Comparison of ENCODE assay signal across 15 mouse cellular contexts in the genomic region with DNA sequence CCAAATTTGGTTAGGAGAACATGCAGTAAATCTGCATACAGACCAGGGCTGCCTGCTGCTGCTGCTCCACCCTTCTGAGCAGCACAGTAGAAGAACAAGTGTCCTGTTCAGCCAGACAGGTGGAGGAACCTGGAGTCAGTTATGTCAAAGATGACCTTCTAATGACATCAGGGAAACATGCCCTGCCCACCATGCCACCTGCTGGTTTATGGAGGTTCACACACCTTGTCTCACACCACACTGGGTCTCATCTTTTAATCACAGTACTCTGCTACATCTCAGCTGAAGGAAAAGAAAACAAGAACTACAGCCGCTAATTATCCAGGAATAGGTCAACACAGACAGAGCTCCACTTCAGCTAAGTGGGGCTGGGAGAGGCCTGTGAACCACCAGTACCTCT.
DNase-seq lines count a peak whose midpoint lies in the region; ATAC-seq and TF ChIP-seq lines count a peak whose summit lies in the region.
"Had no signal": no experiment of that assay in that cellular context is flagged by ENCODE, and none has a peak within 500 bp of the region (broad histone marks: within the 10 kb centered on the region; RNA-seq: fewer than 3 reads in every experiment).

No protein-coding gene starts in this region.

- in situ Hi-C loops in Patski (cut with MboI; ENCODE audit: low pct_unique_long_range_greater_than_20kb) = no loop called here

- no peaks in the 10 kb centered on the region for H3K36me3 ChIP-seq in hindbrain, embryonic 10.5 days
- H3K36me3 ChIP-seq in hindbrain, embryonic 14.5 days (replicated peaks; ENCODE audit: control insufficient read depth, insufficient read depth) = no peaks in the 10 kb centered on the region
- H3K36me3 ChIP-seq in limb, embryonic 10.5 days = no peaks in the 10 kb centered on the region
- H3K36me3 ChIP-seq: G1E; heart, embryonic 15.5 days; liver, embryonic 13.5 days had no signal

- CTCF ChIA-PET in Patski (lab: Charles Lee) = interaction anchor here (1.2 to 2.6 kb wide), 2 partner anchors 11 to 158 kb away, joined by 3 to 12 read pairs; no protein-coding TSS in a partner anchor

- H3K4me3 ChIP-seq in hindbrain, embryonic 10.5 days = no peak overlapping the region
- H3K4me3 ChIP-seq in hindbrain, embryonic 14.5 days (replicated peaks; ENCODE audit: low read length) = no peak overlapping the region
- no peak overlapping the region for H3K4me3 ChIP-seq in layer of hippocampus, adult 2 months
- no peak overlapping the region for H3K4me3 ChIP-seq in limb, embryonic 10.5 days
- H3K4me3 ChIP-seq: heart, embryonic 15.5 days; liver, embryonic 13.5 days had no signal

- WGBS in hindbrain, embryonic 10.5 days = 71% methylated on average over 1 of the region's 1 CpGs
- 79% methylated on average over 1 of the region's 1 CpGs for WGBS in hindbrain, embryonic 14.5 days
- 32% methylated on average over 1 of the region's 1 CpGs for WGBS in limb, embryonic 10.5 days

- 0 out of 2 replicates have a peak overlapping the region, but pooled peaks have one; percentile 1 for H3K27ac ChIP-seq in hindbrain, embryonic 10.5 days
- no peak overlapping the region for H3K27ac ChIP-seq in hindbrain, embryonic 14.5 days
- no peak overlapping the region for H3K27ac ChIP-seq in layer of hippocampus, adult 2 months
- peak overlapping the region; percentile 10; the same call in 1 of the 2 replicates for H3K27ac ChIP-seq in limb, embryonic 10.5 days
- H3K27ac ChIP-seq: heart, embryonic 15.5 days; liver, embryonic 13.5 days had no signal

- peak; percentile 48 for TF ChIP-seq CTCF in layer of hippocampus, adult 2 months (conservative IDR thresholded peaks at IDR 0.05)
- peak; percentile 40 for TF ChIP-seq CTCF in Patski (IDR thresholded peaks at IDR 0.05)

- H3K9me3 ChIP-seq in hindbrain, embryonic 10.5 days = no peaks in the 10 kb centered on the region
- H3K9me3 ChIP-seq in hindbrain, embryonic 14.5 days (ENCODE audit: control insufficient read depth, low read length) = no peaks in the 10 kb centered on the region
- H3K9me3 ChIP-seq in limb, embryonic 10.5 days (replicated peaks) = 0 out of 2 replicates have a peak, but pooled peaks cover 2% of the 10 kb centered on the region
- H3K9me3 ChIP-seq: heart, embryonic 15.5 days; liver, embryonic 13.5 days had no signal

- no peak for ATAC-seq in hindbrain, embryonic 14.5 days (ENCODE audit: low FRiP score)
- no peak for ATAC-seq in Patski

- peaks cover 18% of the 10 kb centered on the region for H3K4me1 ChIP-seq in hindbrain, embryonic 10.5 days (replicated peaks)
- H3K4me1 ChIP-seq in hindbrain, embryonic 14.5 days (replicated peaks; ENCODE audit: control insufficient read depth, insufficient read depth, low read length) = no peaks in the 10 kb centered on the region
- peaks cover 33% of the 10 kb centered on the region for H3K4me1 ChIP-seq in limb, embryonic 10.5 days
- H3K4me1 ChIP-seq: liver, embryonic 13.5 days had no signal

- H3K9ac ChIP-seq in hindbrain, embryonic 14.5 days = no peak overlapping the region
- H3K9ac ChIP-seq: heart, embryonic 15.5 days; liver, embryonic 13.5 days had no signal

- no peak overlapping the region for H3K4me2 ChIP-seq in hindbrain, embryonic 14.5 days (replicated peaks)
- H3K4me2 ChIP-seq: heart, embryonic 15.5 days; liver, embryonic 13.5 days; midbrain, embryonic 11.5 days had no signal

- no peaks in the 10 kb centered on the region for H3K27me3 ChIP-seq in hindbrain, embryonic 10.5 days (ENCODE audit: insufficient read depth, poor library complexity, severe bottlenecking)
- H3K27me3 ChIP-seq in hindbrain, embryonic 14.5 days (ENCODE audit: control insufficient read depth, insufficient read depth, low read length) = no peaks in the 10 kb centered on the region
- no peaks in the 10 kb centered on the region for H3K27me3 ChIP-seq in Patski
- H3K27me3 ChIP-seq in limb, embryonic 10.5 days (ENCODE audit: low read depth, poor library complexity, severe bottlenecking) = no peaks in the 10 kb centered on the region
- H3K27me3 ChIP-seq: heart, embryonic 15.5 days; liver, embryonic 13.5 days had no signal

- POLR2A ChIA-PET in Patski (lab: Charles Lee) = no interaction called here

- no peak for DNase-seq in hindbrain, embryonic 10.5 days (ENCODE audit: low spot score)
- DNase-seq in hindbrain, embryonic 14.5 days (ENCODE audit: low spot score) = no peak
- no peak for DNase-seq in layer of hippocampus, adult 2 months (ENCODE audit: low spot score in 2 of 2)
- DNase-seq in layer of hippocampus, postnatal 25 days (ENCODE audit: extremely low spot score in 1 of 2, low spot score in 1 of 2) = no peak
- no peak for DNase-seq in Patski (ENCODE audit: low read depth, low spot score)
- DNase-seq in limb, embryonic 10.5 days (ENCODE audit: low spot score) = no peak
- DNase-seq in urinary bladder, adult 18-20 months (ENCODE audit: low spot score in 2 of 2) = no peak
- DNase-seq: adrenal gland, postnatal 14 days; cerebellum, adult 8-10 months; liver, embryonic 13.5 days; lung, postnatal 36 days; thymus, postnatal 4 days had no signal

Comparison
In these comparisons a context has a peak if more than half of its experiments do, and no peak if none do; other contexts are left out.
1. H3K27ac ChIP-seq: peak in hindbrain, embryonic 10.5 days (single experiment) and limb, embryonic 10.5 days (single experiment); none in hindbrain, embryonic 14.5 days (single experiment) and layer of hippocampus, adult 2 months (single experiment).